Mouse (Mus musculus) intestine, embryonic 14.5 days (tissue): ENCODE data around the gene Fdxacb1. TPM values are rescaled to one million over a fixed set of nuclear protein-coding genes. Genes with fewer than 3 reads are reported as not detected.

Experiments used
- ATAC-seq: fragments of 200-750 bp; cut with Nextera tagmentation; replicated peaks from 2 replicates; pipeline ENCODE4 v1.8.0; 2017; ENCODE audit warnings: low read depth, moderate number of reproducible peaks, moderate TSS enrichment, moderate library complexity; ENCODE audit not compliant: low FRiP score, low TSS enrichment
- DNase-seq: peaks from one replicate; pipeline ENCODE4 v3.0.0-alpha.2; 2018; ENCODE audit warnings: low spot score
- H3K27ac ChIP-seq: fragments of 300-500 bp; sonication (generic); 2 replicates; pipeline ENCODE4 v1.5.1; 2014; ENCODE audit warnings: low read depth, mild to moderate bottlenecking, control low read depth
- H3K27me3 ChIP-seq: fragments of 300-500 bp; sonication (generic); replicated peaks from 2 replicates; pipeline ENCODE4 v1.6.1; 2014; ENCODE audit warnings: low read length, control low read depth; ENCODE audit not compliant: control insufficient read depth, insufficient read depth
- H3K36me3 ChIP-seq: fragments of 300-500 bp; sonication (generic); 2 replicates; pipeline ENCODE4 v1.6.1; 2014; ENCODE audit warnings: low read length, control low read depth; ENCODE audit not compliant: control insufficient read depth, insufficient read depth
- H3K4me1 ChIP-seq: fragments of 300-500 bp; sonication (generic); replicated peaks from 2 replicates; pipeline ENCODE4 v1.6.1; 2014; ENCODE audit warnings: low read length, control low read depth, mixed read lengths; ENCODE audit not compliant: control insufficient read depth, insufficient read depth
- H3K4me2 ChIP-seq: fragments of 300-500 bp; sonication (generic); 2 replicates; pipeline ENCODE4 v1.6.1; 2014; ENCODE audit warnings: low read length
- H3K4me3 ChIP-seq: fragments of 300-500 bp; sonication (generic); 2 replicates; pipeline ENCODE4 v1.5.1; 2014; ENCODE audit warnings: low read depth, low read length, control low read depth, mixed read lengths
- H3K9ac ChIP-seq: fragments of 300-500 bp; sonication (generic); 2 replicates; pipeline ENCODE4 v1.6.1; 2014; ENCODE audit warnings: mild to moderate bottlenecking, low read length
- H3K9me3 ChIP-seq: fragments of 300-500 bp; sonication (generic); 2 replicates; pipeline ENCODE4 v1.6.1; 2016; ENCODE audit warnings: low read length, control low read depth; ENCODE audit not compliant: control insufficient read depth
- WGBS: fragments of 180-500 bp; shearing (Covaris S2); extraction: QIAGEN DNeasy Blood & Tissue Kit; methylation state at CpG from one replicate; pipeline ENCODE4 v1.1.7; 2014; 5-methylcytosine and 5-hydroxymethylcytosine counted together
- polyA plus RNA-seq: library from polyadenylated mRNA; unstranded; fragments of >200 nt; fragmentation: Nextera tagmentation; extraction: Ambion mirVana; gene quantifications from 2 replicates; pipeline ENCODE4 v1.2.1, GENCODE M21; 2014

Fdxacb1 gene
- polyA plus RNA-seq, 1 experiment from 2014 or later, result 13.5 TPM

DNA sequence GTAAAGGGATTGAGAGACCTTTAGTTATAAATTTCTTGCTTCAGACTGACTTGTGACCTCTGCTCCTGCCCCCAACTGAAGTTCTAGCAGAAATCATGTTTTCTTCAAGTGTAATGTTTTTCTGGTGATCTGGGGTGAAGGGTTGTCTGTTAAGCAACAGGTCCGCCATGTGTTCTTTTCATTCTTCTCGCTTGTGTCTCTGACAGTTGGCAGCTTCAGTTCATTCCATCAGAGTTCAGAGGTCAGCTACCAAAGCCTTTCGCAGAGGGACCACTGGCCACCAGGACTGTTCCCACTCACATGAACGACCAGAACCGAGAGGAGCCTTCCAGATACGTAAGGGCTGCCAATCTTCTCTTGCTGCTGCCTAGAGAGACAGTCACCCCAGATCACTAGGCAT, 40.4 kb downstream of the Fdxacb1 start:
- Histone ChIP-seq H3K36me3 (peaks cover 89% of the 10 kb centered on the region), H3K4me1 (no peaks in the 10 kb centered on the region), H3K27ac (no peak overlapping the region), H3K9me3 (no peaks in the 10 kb centered on the region), H3K9ac (no peak overlapping the region), H3K4me3 (no peak overlapping the region), H3K27me3 (no peaks in the 10 kb centered on the region), H3K4me2 (no peak overlapping the region)
- 85% methylated on average over 6 of the region's 6 CpGs for WGBS
- DNase-seq, result no peak
- no peak for ATAC-seq

DNA sequence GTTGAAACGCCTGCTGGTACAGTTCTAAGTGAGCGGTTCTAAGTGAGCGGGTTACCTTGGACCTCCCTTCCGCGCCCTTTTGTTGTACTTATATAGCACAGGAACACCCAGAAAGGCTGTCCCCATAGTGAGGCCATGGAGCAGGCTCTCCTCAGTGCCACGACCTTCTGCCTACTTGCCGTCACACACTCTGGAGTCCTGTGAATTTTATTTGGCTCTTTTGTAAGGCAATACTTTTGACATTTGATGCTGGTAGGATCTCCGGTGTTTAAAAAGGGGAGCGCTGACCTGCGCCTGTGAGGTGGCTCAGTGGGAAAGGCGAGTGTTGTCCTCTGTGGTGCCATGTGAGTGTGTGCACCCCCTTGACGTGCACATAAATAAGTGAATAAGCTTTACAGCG, 41.1 kb downstream of the Fdxacb1 start:
- H3K36me3 ChIP-seq, result peaks cover 89% of the 10 kb centered on the region

DNA sequence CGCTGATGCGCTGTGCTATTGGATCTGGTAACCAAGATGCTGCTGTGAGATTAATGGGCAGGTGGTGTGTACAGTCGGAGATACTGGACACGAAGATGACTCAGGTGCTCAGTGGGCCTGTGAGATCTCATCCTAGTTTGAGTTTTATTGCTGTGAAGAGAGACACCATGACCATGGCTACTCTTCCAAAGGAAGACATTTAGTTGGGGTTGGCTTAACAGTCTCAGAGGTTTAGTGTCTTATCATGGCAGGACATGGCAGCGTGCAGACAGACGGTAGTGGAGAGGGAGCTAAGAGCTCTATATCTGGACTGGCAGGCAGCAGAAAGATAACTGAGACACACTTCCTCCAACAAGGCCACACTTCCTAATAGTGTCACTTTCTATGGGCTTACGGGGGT, 43.2 kb downstream of the Fdxacb1 start:
- Histone ChIP-seq H3K27me3 (no peaks in the 10 kb centered on the region), H3K36me3 (peaks cover 77% of the 10 kb centered on the region), H3K9me3 (no peaks in the 10 kb centered on the region), H3K27ac (no peak overlapping the region), H3K4me1 (no peaks in the 10 kb centered on the region), H3K9ac (no peak overlapping the region), H3K4me3 (no peak overlapping the region), H3K4me2 (no peak overlapping the region)
- 93% methylated on average over 7 of the region's 7 CpGs for WGBS
- no peak for DNase-seq
- ATAC-seq, result no peak

More for the DNA sequence above, 41.1 kb downstream of the Fdxacb1 start:
- no peaks in the 10 kb centered on the region for H3K4me1 ChIP-seq
- H3K9me3 ChIP-seq, result no peaks in the 10 kb centered on the region
- no peak overlapping the region for H3K27ac ChIP-seq
- DNase-seq, result no peak
- 92% methylated on average over 13 of the region's 13 CpGs for WGBS
- H3K4me3 ChIP-seq, result no peak overlapping the region
- no peak overlapping the region for H3K4me2 ChIP-seq
- no peaks in the 10 kb centered on the region for H3K27me3 ChIP-seq
- H3K9ac ChIP-seq, result no peak overlapping the region
- ATAC-seq, result no peak

DNA sequence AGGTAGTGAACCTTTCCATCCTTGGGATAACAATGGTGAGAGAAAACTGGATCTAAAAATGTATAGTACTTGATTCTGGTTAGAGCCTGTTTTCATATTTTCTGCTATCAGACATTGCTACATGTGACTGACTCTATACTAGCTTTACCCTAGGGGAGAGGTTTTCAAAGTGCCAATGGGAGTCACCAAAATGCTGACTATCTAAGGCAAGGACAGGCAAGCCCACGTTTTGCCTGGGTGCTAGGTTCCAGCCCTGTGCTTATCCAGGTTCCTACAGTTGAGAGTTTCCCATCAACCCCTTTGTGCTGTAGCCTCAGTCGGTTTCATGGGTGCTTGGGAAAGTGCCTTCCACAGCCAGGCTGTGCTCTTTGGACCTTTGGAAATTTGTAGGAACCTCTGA, 43.7 kb downstream of the Fdxacb1 start:
- 81% methylated on average over 2 of the region's 2 CpGs for WGBS
- no peak overlapping the region for H3K4me3 ChIP-seq
- H3K36me3 ChIP-seq, result peaks cover 76% of the 10 kb centered on the region
- H3K27ac ChIP-seq, result no peak overlapping the region
- ATAC-seq (no peak), DNase-seq (no peak)
- no peaks in the 10 kb centered on the region for H3K9me3 ChIP-seq
- H3K27me3 ChIP-seq, result no peaks in the 10 kb centered on the region
- no peaks in the 10 kb centered on the region for H3K4me1 ChIP-seq
- H3K9ac ChIP-seq, result no peak overlapping the region
- H3K4me2 ChIP-seq, result no peak overlapping the region

DNA sequence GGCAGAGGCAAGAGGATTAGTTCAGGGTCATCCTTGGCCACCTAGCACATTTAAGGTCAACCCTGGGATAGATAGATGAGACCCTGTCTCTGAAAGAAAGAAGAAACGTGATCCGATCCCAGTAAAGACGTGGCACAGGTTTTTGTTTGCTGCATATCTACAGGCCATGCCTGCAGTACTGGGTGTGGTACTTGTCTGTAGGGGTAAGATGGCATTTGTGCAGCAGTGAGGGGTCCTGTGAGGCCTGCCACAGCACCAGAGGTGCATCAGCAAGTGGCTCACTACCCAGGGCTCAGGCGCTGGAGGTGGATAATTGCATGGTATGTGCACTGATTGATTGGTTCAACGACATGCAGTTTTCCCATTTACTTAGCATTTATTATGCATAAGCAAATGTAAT, 45.8 kb downstream of the Fdxacb1 start:
- Histone ChIP-seq H3K27me3 (no peaks in the 10 kb centered on the region), H3K27ac (no peak overlapping the region), H3K4me3 (no peak overlapping the region), H3K9me3 (no peaks in the 10 kb centered on the region), H3K36me3 (peaks cover 78% of the 10 kb centered on the region), H3K4me2 (no peak overlapping the region), H3K4me1 (no peaks in the 10 kb centered on the region), H3K9ac (no peak overlapping the region)
- 93% methylated on average over 5 of the region's 5 CpGs for WGBS
- no peak for DNase-seq
- ATAC-seq, result no peak

DNA sequence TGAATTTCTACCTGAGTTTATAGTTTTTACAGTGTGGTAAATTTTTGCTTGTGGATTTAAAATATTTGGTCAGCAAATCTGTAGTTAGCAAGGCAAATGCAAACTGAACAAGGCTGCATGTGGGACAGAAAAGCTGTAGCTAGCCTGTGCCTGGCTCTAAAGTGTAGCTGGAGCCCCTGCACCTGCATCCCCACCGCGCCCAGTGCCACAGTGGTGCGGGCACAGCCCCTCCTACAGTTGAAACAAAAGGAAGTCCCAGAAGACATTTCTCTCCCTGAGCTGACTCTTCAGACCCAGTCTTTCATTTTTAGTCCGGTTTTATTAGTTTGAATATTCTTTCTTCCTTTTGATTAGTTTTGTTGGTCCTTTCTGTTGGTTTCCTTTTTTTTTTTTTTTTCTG, 47.6 kb downstream of the Fdxacb1 start:
- H3K27ac ChIP-seq, result no peak overlapping the region
- no peaks in the 10 kb centered on the region for H3K9me3 ChIP-seq
- WGBS, result 94% methylated on average over 4 of the region's 4 CpGs
- DNase-seq (no peak), ATAC-seq (no peak)
- peaks cover 67% of the 10 kb centered on the region for H3K36me3 ChIP-seq
- H3K4me2 ChIP-seq, result no peak overlapping the region
- no peak overlapping the region for H3K4me3 ChIP-seq
- no peaks in the 10 kb centered on the region for H3K27me3 ChIP-seq
- H3K4me1 ChIP-seq, result no peaks in the 10 kb centered on the region
- H3K9ac ChIP-seq, result no peak overlapping the region

DNA sequence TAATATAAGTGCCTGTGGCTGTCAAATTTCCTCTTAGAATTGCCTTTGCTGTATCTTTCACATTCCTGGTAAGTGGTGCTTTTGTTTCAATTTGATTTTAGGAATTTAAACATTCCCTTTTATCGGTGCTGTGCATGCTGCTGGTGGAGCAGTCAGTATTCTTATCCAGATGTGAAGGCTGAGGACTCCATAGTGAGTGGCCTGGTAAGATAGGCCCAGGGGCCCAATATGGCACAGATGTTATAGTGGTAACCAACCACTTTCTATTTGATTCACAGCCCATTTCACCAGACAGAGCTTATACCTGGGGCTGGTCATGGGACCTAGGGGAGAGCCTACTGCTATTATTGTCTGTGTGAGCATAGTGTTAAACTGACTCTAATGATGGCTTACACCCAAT, 48.5 kb downstream of the Fdxacb1 start:
- no peak for ATAC-seq
- DNase-seq, result no peak
- H3K4me1 ChIP-seq, result no peaks in the 10 kb centered on the region
- H3K27me3 ChIP-seq, result no peaks in the 10 kb centered on the region
- H3K9ac ChIP-seq, result no peak overlapping the region
- H3K4me3 ChIP-seq, result no peak overlapping the region
- H3K4me2 ChIP-seq, result no peak overlapping the region
- 100% methylated on average over 1 of the region's 1 CpGs for WGBS
- no peaks in the 10 kb centered on the region for H3K9me3 ChIP-seq
- H3K27ac ChIP-seq, result no peak overlapping the region
- H3K36me3 ChIP-seq, result peaks cover 64% of the 10 kb centered on the region

DNA sequence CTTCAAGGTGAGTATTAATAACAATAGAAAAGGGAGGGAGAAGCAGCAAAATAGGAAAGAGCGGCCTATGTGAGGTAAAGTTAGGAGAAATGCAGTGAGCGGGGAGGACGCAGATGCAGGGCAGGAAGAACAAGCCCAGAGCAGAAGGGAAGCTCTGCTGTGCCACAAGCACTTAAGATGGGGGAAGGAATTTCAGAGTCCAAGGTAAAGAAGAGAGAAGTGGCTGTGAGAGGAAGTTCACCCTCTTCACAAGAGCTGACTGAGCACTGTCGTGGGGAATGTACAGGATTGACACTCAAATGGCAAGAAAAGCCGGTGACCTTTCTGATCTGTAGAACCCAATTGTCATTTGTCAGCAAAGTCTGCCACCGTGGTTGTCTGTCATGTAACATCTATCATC, 50.0 kb downstream of the Fdxacb1 start:
- ATAC-seq (no peak), DNase-seq (no peak)
- WGBS, result 87% methylated on average over 6 of the region's 6 CpGs
- Histone ChIP-seq H3K9me3 (no peaks in the 10 kb centered on the region), H3K27me3 (no peaks in the 10 kb centered on the region), H3K4me2 (no peak overlapping the region), H3K27ac (no peak overlapping the region), H3K4me3 (no peak overlapping the region), H3K36me3 (peaks cover 60% of the 10 kb centered on the region), H3K9ac (no peak overlapping the region), H3K4me1 (no peaks in the 10 kb centered on the region)

DNA sequence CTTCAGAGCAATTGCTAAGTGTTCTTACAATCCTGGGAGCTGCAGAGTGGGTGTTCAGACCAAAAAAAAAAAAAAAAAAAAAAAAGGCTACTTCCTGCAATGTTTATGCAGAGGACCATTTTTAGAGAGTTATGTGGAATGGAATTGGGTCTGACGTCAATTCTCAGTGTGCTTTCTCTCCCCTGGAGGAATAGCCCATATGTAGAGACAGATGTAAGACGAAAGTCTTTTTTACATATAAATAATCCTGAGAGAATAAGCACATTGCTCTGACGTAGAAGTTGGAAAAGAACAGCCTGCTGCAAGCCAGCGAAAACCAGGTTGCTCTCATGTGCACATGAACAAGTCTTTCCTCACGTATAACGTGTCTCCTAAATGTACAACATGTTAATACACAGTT, 51.7 kb downstream of the Fdxacb1 start:
- no peaks in the 10 kb centered on the region for H3K27me3 ChIP-seq
- H3K36me3 ChIP-seq, result peaks cover 56% of the 10 kb centered on the region
- no peaks in the 10 kb centered on the region for H3K4me1 ChIP-seq
- no peak overlapping the region for H3K4me3 ChIP-seq
- H3K4me2 ChIP-seq, result no peak overlapping the region
- WGBS, result 75% methylated on average over 6 of the region's 6 CpGs
- DNase-seq, result no peak
- no peak for ATAC-seq
- no peak overlapping the region for H3K27ac ChIP-seq
- no peak overlapping the region for H3K9ac ChIP-seq
- H3K9me3 ChIP-seq, result no peaks in the 10 kb centered on the region
